Mouse (Mus musculus) E14TG2a.4 (cell line): Measurements from ENCODE around the gene Tgoln1.

Experiments used
- CTCF ChIP-seq: conservative IDR thresholded peaks from 2 replicates; pipeline ENCODE4 v1.5.1; 2014; ENCODE audit warnings: low read length
- POU5F1 ChIP-seq: IDR thresholded peaks from 2 replicates; pipeline ENCODE4 v1.6.1; 2014; ENCODE audit warnings: low read length, borderline replicate concordance

- TF ChIP-seq CTCF (no peak), POU5F1 (no peak)
These were observed 12.7 kb downstream of the Tgoln1 start for GRCm38 (mm10) chr6:72604066-72604465.
